Mouse (Mus musculus) C2C12 (cell line): ENCODE results near the gene Peli2.
A peak's percentile ranks its signal among the peaks of the same experiment; 100 is the strongest.

ENCODE experiments used
- CEBPB ChIP-seq: IDR thresholded peaks from one replicate; pipeline ENCODE4 v1.6.1; 2011; ENCODE audit warnings: low read depth, mild to moderate bottlenecking, control low read depth, moderate library complexity
- CTCF ChIP-seq: IDR thresholded peaks from one replicate; pipeline ENCODE4 v1.5.1; 2011; ENCODE audit not compliant: control insufficient read depth, insufficient read depth, insufficient read length
- MAX ChIP-seq: IDR thresholded peaks from one replicate; pipeline ENCODE4 v1.6.1; 2011; ENCODE audit warnings: mild to moderate bottlenecking, control low read depth
- MYOD1 ChIP-seq: IDR thresholded peaks from one replicate; pipeline ENCODE4 v1.6.1; 2011; ENCODE audit warnings: low read depth; ENCODE audit not compliant: control insufficient read depth, insufficient read length
- MYOG ChIP-seq: IDR thresholded peaks from one replicate; pipeline ENCODE4 v1.6.1; 2011; ENCODE audit not compliant: control insufficient read depth, insufficient read length; ENCODE audit errors: extremely low read depth
- USF1 ChIP-seq: IDR thresholded peaks from one replicate; pipeline ENCODE4 v1.6.1; 2011; ENCODE audit warnings: low read depth, mild to moderate bottlenecking, control low read depth, moderate library complexity

GRCm38 (mm10) chr14:48200291-48200690 is 79.7 kb downstream of the Peli2 start:
- TF ChIP-seq CTCF (peak; percentile 11), USF1 (no peak), MYOD1 (no peak), MYOG (no peak), MAX (no peak), CEBPB (no peak)
